Mouse (Mus musculus) ES-E14 (cell line): ENCODE measurements around the gene Myzap. TPM values are rescaled to one million over a fixed set of nuclear protein-coding genes. Genes with fewer than 3 reads are reported as not detected.
"Not testable (repeated sequence)": the region's sequence is repeated elsewhere in the genome, so short reads cannot be mapped to it uniquely, and the experiment has no call there.

ENCODE experiments used
- DNase-seq: peaks from one replicate; pipeline ENCODE4 v3.0.0-alpha.2; 2013; ENCODE audit warnings: low read depth, low spot score
- H3K27ac ChIP-seq: 2 replicates; pipeline ENCODE4 v1.5.1; 2012; ENCODE audit warnings: low read depth, mild to moderate bottlenecking, low read length, moderate library complexity, mixed read lengths; ENCODE audit not compliant: poor library complexity, insufficient read depth, severe bottlenecking
- H3K36me3 ChIP-seq: 2 replicates; pipeline ENCODE4 v1.6.1; 2012; ENCODE audit warnings: mild to moderate bottlenecking, low read length, moderate library complexity, mixed read lengths; ENCODE audit not compliant: control insufficient read depth, poor library complexity, insufficient read depth, severe bottlenecking
- H3K4me1 ChIP-seq, 2 experiments: fragments of 150-350 bp in 1 of 2; sonication (generic) in 1 of 2; 2 replicates each; pipeline ENCODE4 v1.6.1; 2012; ENCODE audit warnings: low read length in 2 of 2, mild to moderate bottlenecking in 1 of 2, mixed read lengths in 1 of 2; ENCODE audit not compliant: control insufficient read depth in 2 of 2, insufficient read depth in 2 of 2, poor library complexity in 1 of 2
- H3K4me3 ChIP-seq, 2 experiments: fragments of 150-350 bp in 1 of 2; sonication (generic) in 1 of 2; 2 replicates each; pipeline ENCODE4 v1.5.1; 2012; ENCODE audit warnings: low read length in 2 of 2, low read depth in 1 of 2, mild to moderate bottlenecking in 1 of 2, mixed read lengths in 1 of 2; ENCODE audit not compliant: insufficient read depth in 1 of 2, poor library complexity in 1 of 2, severe bottlenecking in 1 of 2
- H3K9ac ChIP-seq: 2 replicates; pipeline ENCODE4 v1.6.1; 2012; ENCODE audit warnings: low read depth, mild to moderate bottlenecking, low read length, mixed read lengths; ENCODE audit not compliant: poor library complexity, insufficient read depth, severe bottlenecking
- H3K9me3 ChIP-seq: fragments of 150-350 bp; sonication (generic); 2 replicates; pipeline ENCODE4 v1.6.1; 2012; ENCODE audit warnings: low read depth, mild to moderate bottlenecking, low read length; ENCODE audit not compliant: control insufficient read depth, insufficient read depth
- CHD2 ChIP-seq: IDR thresholded peaks from 2 replicates; pipeline ENCODE4 v1.6.1; 2014; ENCODE audit warnings: mild to moderate bottlenecking, low read depth, low read length, inconsistent platforms
- HCFC1 ChIP-seq: IDR thresholded peaks from 2 replicates; pipeline ENCODE4 v1.6.1; 2012; ENCODE audit warnings: low read length, inconsistent platforms, borderline replicate concordance; ENCODE audit not compliant: insufficient read depth
- MAFK ChIP-seq: IDR thresholded peaks from 2 replicates; pipeline ENCODE4 v1.6.1; 2014; ENCODE audit warnings: mild to moderate bottlenecking, low read depth, low read length, inconsistent platforms; ENCODE audit not compliant: insufficient read depth
- ZC3H11A ChIP-seq: IDR thresholded peaks from 2 replicates; pipeline ENCODE4 v1.6.1; 2012; ENCODE audit warnings: low read depth, mild to moderate bottlenecking, inconsistent platforms, low read length, borderline replicate concordance
- ZNF384 ChIP-seq: IDR thresholded peaks from 2 replicates; pipeline ENCODE4 v1.6.1; 2012; ENCODE audit warnings: low read depth, low read length, inconsistent platforms
- in situ Hi-C, 2 experiments: fragments of 600-800 bp; cut with MboI; formaldehyde crosslinking; loops; one replicate each; pipeline ENCODE4 v1.15.1; 2025; ENCODE audit warnings: low sequenced_read_pairs in 2 of 2, inconsistent platforms in 1 of 2; ENCODE audit not compliant: unreplicated experiment in 2 of 2
- total RNA-seq: library from RNA; depleted of rRNA; stranded (reverse); fragments of 300-350 nt; gene quantifications from 2 replicates; pipeline ENCODE4 v1.2.3, GENCODE M21; 2012

Gene Myzap
- total RNA-seq, 1 experiment: 0.94 TPM

DNA sequence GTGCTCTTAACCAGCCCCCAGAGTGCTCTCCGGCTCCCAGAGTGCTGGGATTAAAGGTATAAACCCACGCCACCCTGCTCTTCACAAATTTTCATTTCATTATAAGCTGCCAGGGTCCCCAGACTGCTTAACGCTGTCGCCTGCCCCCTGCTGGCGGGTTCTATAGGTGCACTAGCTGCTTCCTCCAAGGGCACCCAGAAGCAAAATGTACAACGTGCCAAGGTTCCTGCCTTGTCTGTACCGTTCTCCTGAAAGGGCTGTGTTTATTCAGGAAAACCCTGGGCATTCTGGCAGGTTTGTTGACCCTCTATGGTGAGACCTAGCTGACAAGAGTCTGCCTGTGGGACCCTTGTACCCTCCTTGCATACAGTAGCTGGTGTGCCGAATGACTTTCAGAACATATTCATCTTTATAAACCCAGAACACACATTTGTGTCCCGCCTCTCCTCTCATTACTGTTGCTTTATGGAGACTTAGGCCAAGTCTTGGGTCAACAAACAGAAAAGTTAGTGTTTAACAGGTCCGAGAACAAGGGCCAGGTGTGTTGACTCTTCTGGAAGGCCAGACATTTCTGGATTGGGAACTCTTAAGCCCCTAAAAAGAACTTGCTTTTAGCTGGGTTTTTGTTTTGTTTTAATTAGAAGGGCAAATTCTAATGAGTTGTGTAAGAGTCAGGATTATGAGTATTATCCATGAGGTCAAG lies 32.8 kb upstream of the Myzap start:
- no peaks in the 10 kb centered on the region for H3K4me1 ChIP-seq
- DNase-seq: peak; percentile 52
- no peak for TF ChIP-seq CHD2
- TF ChIP-seq MAFK: no peak
- TF ChIP-seq ZNF384: no peak
- TF ChIP-seq HCFC1: no peak
- TF ChIP-seq ZC3H11A: no peak
- H3K27ac ChIP-seq: no peak overlapping the region
- no peak overlapping the region for H3K9ac ChIP-seq
- peaks cover 3% of the 10 kb centered on the region; the same call in 1 of the 2 replicates for H3K36me3 ChIP-seq
- no peaks in the 10 kb centered on the region; the same call in 1 of the 2 replicates for H3K9me3 ChIP-seq
- no peak overlapping the region for H3K4me3 ChIP-seq
- in situ Hi-C loops: no loop called here

DNA sequence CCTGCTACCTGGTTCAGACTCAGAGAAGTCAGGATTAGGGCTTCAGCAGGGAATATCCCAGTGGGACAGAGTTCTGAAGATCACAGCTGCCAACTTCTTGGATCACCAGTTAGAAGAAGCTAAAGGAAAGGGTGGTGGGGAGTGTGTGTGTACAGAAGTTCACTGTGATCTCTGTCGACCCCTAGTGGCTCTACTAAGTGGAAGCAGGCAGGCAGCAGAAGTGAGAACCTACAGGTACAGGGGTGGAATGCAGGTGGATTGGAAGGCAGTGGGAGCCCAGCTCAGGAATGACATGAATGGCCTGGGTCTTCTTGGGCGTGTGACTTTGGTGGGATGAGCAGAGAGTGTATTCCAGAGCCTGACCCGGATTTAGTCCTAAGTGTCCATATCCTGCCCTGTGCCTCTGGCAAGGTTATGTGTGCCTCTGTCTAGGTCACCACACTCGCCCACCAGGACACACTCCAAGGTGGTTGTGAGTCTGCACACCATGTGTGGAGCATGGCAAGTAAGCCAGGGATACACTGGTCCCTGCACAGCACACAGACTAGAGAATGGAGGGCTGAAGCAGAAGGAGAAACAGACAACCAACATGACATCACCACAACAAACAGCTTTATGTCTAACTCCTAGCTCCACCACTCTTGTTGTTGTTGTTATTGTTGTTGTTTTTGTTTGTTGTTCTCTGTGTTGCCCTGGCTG lies 31.9 kb upstream of the Myzap start:
- peak; percentile 48 for DNase-seq
- H3K9me3 ChIP-seq: no peaks in the 10 kb centered on the region; the same call in 1 of the 2 replicates
- H3K4me3 ChIP-seq: no peak overlapping the region
- no peaks in the 10 kb centered on the region for H3K4me1 ChIP-seq
- in situ Hi-C loops: no loop called here
- no peak overlapping the region for H3K27ac ChIP-seq
- no peak overlapping the region for H3K9ac ChIP-seq
- TF ChIP-seq CHD2 (no peak), ZNF384 (no peak), ZC3H11A (no peak), MAFK (no peak), HCFC1 (no peak)
- H3K36me3 ChIP-seq: peaks cover under 1% of the 10 kb centered on the region; the same call in 1 of the 2 replicates

DNA sequence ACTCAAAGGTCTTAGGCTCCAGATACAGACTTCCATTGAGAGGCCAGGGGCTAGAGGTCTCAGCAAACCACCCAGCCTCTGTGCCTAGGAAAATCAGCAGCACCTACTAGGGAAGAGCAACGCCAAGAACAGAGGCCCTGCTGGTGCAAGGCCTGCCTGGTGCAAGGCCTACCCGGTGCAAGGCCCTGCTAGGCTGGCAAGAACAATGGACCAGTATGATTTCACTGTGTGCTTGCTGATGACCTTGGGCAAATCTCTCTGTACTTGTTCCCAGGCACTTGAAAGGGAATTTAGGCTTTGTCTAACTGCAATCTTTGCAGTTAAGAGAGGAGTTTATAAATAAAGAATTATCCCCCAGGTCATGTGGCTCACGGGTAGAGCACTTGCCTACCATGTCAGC lies 30.4 kb upstream of the Myzap start:
- H3K9ac ChIP-seq: no peak overlapping the region
- DNase-seq: no peak

DNA sequence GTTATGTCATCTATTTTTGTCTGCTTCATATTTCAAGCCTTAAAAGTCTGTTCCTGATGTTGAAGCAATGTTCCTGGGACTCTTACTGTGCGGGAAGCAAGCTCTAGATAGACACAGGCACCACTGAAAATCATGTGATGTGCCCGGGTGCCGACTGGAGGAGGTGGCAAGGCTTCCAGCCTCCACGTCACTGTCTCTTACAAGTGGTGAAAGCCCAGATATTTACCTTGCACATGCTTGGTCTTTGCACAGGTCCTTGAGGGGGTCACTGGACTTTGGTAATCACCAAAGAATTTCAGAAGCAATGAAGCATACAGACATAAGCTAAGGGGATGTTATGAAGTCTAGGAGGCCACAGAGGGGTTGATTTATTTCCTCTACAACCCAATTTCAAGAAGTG lies 29.8 kb upstream of the Myzap start:
- Histone ChIP-seq H3K9me3 (no peaks in the 10 kb centered on the region; the same call in 1 of the 2 replicates), H3K4me1 (no peaks in the 10 kb centered on the region), H3K4me3 (no peak overlapping the region), H3K9ac (no peak overlapping the region), H3K36me3 (no peaks in the 10 kb centered on the region), H3K27ac (no peak overlapping the region)
- DNase-seq: no peak
- in situ Hi-C loops: no loop called here
- TF ChIP-seq MAFK: no peak
- TF ChIP-seq CHD2: no peak
- no peak for TF ChIP-seq HCFC1
- TF ChIP-seq ZNF384: no peak
- no peak for TF ChIP-seq ZC3H11A

More for the DNA sequence above, 30.4 kb upstream of the Myzap start:
- H3K4me3 ChIP-seq: no peak overlapping the region
- TF ChIP-seq ZNF384: no peak
- TF ChIP-seq ZC3H11A: no peak
- no peak for TF ChIP-seq MAFK
- TF ChIP-seq CHD2: no peak
- no peak for TF ChIP-seq HCFC1
- H3K27ac ChIP-seq: no peak overlapping the region
- H3K4me1 ChIP-seq: no peaks in the 10 kb centered on the region
- no peaks in the 10 kb centered on the region; the same call in 1 of the 2 replicates for H3K9me3 ChIP-seq
- in situ Hi-C loops: no loop called here
- H3K36me3 ChIP-seq: no peaks in the 10 kb centered on the region

DNA sequence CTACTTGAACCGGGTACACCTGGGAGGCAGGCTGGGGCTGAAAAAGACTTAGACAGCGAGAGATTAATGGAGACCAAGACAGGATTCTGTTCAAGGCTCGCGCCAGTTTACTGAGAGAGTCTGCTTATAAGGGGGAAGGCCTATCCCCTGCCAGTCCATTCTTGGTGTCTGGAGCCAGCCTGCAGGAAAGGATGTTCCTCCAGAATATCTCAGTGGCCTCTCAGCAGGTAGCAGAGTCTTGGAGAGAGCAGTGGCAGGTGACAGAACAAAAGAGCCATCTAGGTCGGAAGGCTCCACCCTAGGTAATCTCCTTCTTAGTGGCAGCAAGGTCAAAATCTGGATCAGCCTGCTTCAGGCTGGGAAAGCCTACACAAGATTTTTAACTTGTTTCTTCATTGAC lies 28.0 kb upstream of the Myzap start:
- H3K4me1 ChIP-seq, H3K4me3 ChIP-seq, H3K27ac ChIP-seq, in situ Hi-C loops, DNase-seq, H3K9ac ChIP-seq, H3K9me3 ChIP-seq, H3K36me3 ChIP-seq: not testable (repeated sequence)
